Mouse (Mus musculus) CH12.LX (cell line): ENCODE measurements around the gene Bzw2. TPM values are rescaled to one million over a fixed set of nuclear protein-coding genes. Genes with fewer than 3 reads are reported as not detected.

Source experiments
- polyA plus RNA-seq: library from polyadenylated mRNA; unstranded; fragments of >175 nt; gene quantifications from 2 replicates; pipeline ENCODE4 v1.2.1, GENCODE M21; 2012; ENCODE audit warnings: low read depth; ENCODE audit not compliant: insufficient read length
- total RNA-seq, 2 experiments: library from RNA; depleted of rRNA; stranded (reverse); fragments of 300-350 nt in 1 of 2; fragments of >200 nt in 1 of 2; gene quantifications; 2 replicates each; pipeline ENCODE4 v1.2.3; 2012 to 2014

Gene Bzw2
- total and polyA plus RNA-seq, 3 experiments: 161 to 424 (median 275) TPM

Other genes starting within 250 kb of the Bzw2 start
- not detected in 2 replicates for gene Agr3, start 232.5 kb downstream of the Bzw2 start, total RNA-seq (2012; rRNA removed)
- not detected in 2 replicates for gene Agr3, start 232.5 kb downstream of the Bzw2 start, total RNA-seq (2014; rRNA removed)
- not detected in 2 replicates for gene Agr3, start 232.5 kb downstream of the Bzw2 start, polyA plus RNA-seq
- gene Agr2, start 165.2 kb downstream of the Bzw2 start, total RNA-seq (2012; rRNA removed): not detected in 2 replicates
- gene Agr2, start 165.2 kb downstream of the Bzw2 start, total RNA-seq (2014; rRNA removed): not detected in 2 replicates
- not detected in 2 replicates for gene Agr2, start 165.2 kb downstream of the Bzw2 start, polyA plus RNA-seq
- gene Tspan13, start 115.6 kb downstream of the Bzw2 start, total RNA-seq (2012; rRNA removed): 20.8 and 28.9 TPM in 2 replicates
- 15.8 and 16.6 TPM in 2 replicates for gene Tspan13, start 115.6 kb downstream of the Bzw2 start, total RNA-seq (2014; rRNA removed)
- gene Tspan13, start 115.6 kb downstream of the Bzw2 start, polyA plus RNA-seq: 17.4 and 18.6 TPM in 2 replicates
- gene Ankmy2, start 966 bp downstream of the Bzw2 start, total RNA-seq (2012; rRNA removed): 13.8 and 14.8 TPM in 2 replicates
- gene Ankmy2, start 966 bp downstream of the Bzw2 start, total RNA-seq (2014; rRNA removed): 19.1 and 20.9 TPM in 2 replicates
- 16.7 and 16.8 TPM in 2 replicates for gene Ankmy2, start 966 bp downstream of the Bzw2 start, polyA plus RNA-seq
- gene Lrrc72, start 95.3 kb upstream of the Bzw2 start, total RNA-seq (2012; rRNA removed): not detected in 2 replicates
- not detected in 2 replicates for gene Lrrc72, start 95.3 kb upstream of the Bzw2 start, total RNA-seq (2014; rRNA removed)
- not detected in 2 replicates for gene Lrrc72, start 95.3 kb upstream of the Bzw2 start, polyA plus RNA-seq
- not detected in 2 replicates for gene Sostdc1, start 156.1 kb upstream of the Bzw2 start, total RNA-seq (2012; rRNA removed)
- not detected in 2 replicates for gene Sostdc1, start 156.1 kb upstream of the Bzw2 start, total RNA-seq (2014; rRNA removed)
- gene Sostdc1, start 156.1 kb upstream of the Bzw2 start, polyA plus RNA-seq: not detected in 2 replicates
- 0.42 and 0.51 TPM in 2 replicates for gene Ispd, start 223.4 kb upstream of the Bzw2 start, total RNA-seq (2012; rRNA removed)
- 1.6 and 1.8 TPM in 2 replicates for gene Ispd, start 223.4 kb upstream of the Bzw2 start, total RNA-seq (2014; rRNA removed)
- 1.2 and 1.4 TPM in 2 replicates for gene Ispd, start 223.4 kb upstream of the Bzw2 start, polyA plus RNA-seq
- 0.25 and 0.34 TPM in 2 replicates for gene D630036H23Rik, start 224.1 kb upstream of the Bzw2 start, total RNA-seq (2012; rRNA removed)
- gene D630036H23Rik, start 224.1 kb upstream of the Bzw2 start, total RNA-seq (2014; rRNA removed): 0.63 TPM in 1 of 2 replicates, not detected in the other
- 0.27 TPM in 1 of 2 replicates, not detected in the other for gene D630036H23Rik, start 224.1 kb upstream of the Bzw2 start, polyA plus RNA-seq